Mouse (Mus musculus): Measurements from ENCODE around the gene Vps18. TPM values are rescaled to one million over a fixed set of nuclear protein-coding genes. Genes with fewer than 3 reads are reported as not detected.

Vps18 gene
- polyA plus RNA-seq, 1 experiment from 2014 or later, result 20.1 TPM

- no peak overlapping the region for H3K4me2 ChIP-seq
- H3K9me3 ChIP-seq, result no peaks in the 10 kb centered on the region
- H3K9ac ChIP-seq, result 0 out of 2 replicates have a peak overlapping the region, but pooled peaks have one; percentile 6
- no peaks in the 10 kb centered on the region for H3K27me3 ChIP-seq
- H3K4me3 ChIP-seq, result no peak overlapping the region
- no peak for ATAC-seq (ENCODE audit: insufficient number of reproducible peaks, insufficient read depth, low FRiP score, low TSS enrichment, low read depth)
- H3K27ac ChIP-seq, result no peak overlapping the region
- H3K4me1 ChIP-seq, result peaks cover 13% of the 10 kb centered on the region
- H3K36me3 ChIP-seq, result peaks cover 73% of the 10 kb centered on the region
- 92% methylated on average over 17 of the region's 17 CpGs for WGBS
These were observed 4.3 kb downstream of the Vps18 start for GRCm38 (mm10) chr2:119292852-119293251.

GRCm38 (mm10) chr2:119293311-119293710 lies 4.8 kb downstream of the Vps18 start:
- H3K4me3 ChIP-seq, result no peak overlapping the region
- H3K27me3 ChIP-seq, result no peaks in the 10 kb centered on the region
- no peak for ATAC-seq (ENCODE audit: insufficient number of reproducible peaks, insufficient read depth, low FRiP score, low TSS enrichment, low read depth)
- 95% methylated on average over 17 of the region's 17 CpGs for WGBS
- no peak overlapping the region for H3K27ac ChIP-seq
- 0 out of 2 replicates have a peak overlapping the region, but pooled peaks have one; percentile 6 for H3K9ac ChIP-seq
- peaks cover 13% of the 10 kb centered on the region for H3K4me1 ChIP-seq
- H3K4me2 ChIP-seq, result no peak overlapping the region
- H3K36me3 ChIP-seq, result peaks cover 76% of the 10 kb centered on the region
- no peaks in the 10 kb centered on the region for H3K9me3 ChIP-seq

GRCm38 (mm10) chr2:119293776-119294390 lies 5.3 kb downstream of the Vps18 start:
- no peak overlapping the region for H3K27ac ChIP-seq
- ATAC-seq (ENCODE audit: insufficient number of reproducible peaks, insufficient read depth, low FRiP score, low TSS enrichment, low read depth), result no peak
- WGBS, result 95% methylated on average over 34 of the region's 34 CpGs
- no peak overlapping the region for H3K4me3 ChIP-seq
- no peaks in the 10 kb centered on the region for H3K27me3 ChIP-seq
- H3K4me2 ChIP-seq, result no peak overlapping the region
- peaks cover 80% of the 10 kb centered on the region for H3K36me3 ChIP-seq
- no peaks in the 10 kb centered on the region for H3K9me3 ChIP-seq
- H3K9ac ChIP-seq, result no peak overlapping the region
- peaks cover 13% of the 10 kb centered on the region for H3K4me1 ChIP-seq

- H3K27me3 ChIP-seq, result no peaks in the 10 kb centered on the region
- no peak overlapping the region for H3K4me2 ChIP-seq
- peaks cover 85% of the 10 kb centered on the region for H3K36me3 ChIP-seq
- ATAC-seq (ENCODE audit: insufficient number of reproducible peaks, insufficient read depth, low FRiP score, low TSS enrichment, low read depth), result no peak
- no peak overlapping the region for H3K4me3 ChIP-seq
- H3K9ac ChIP-seq, result no peak overlapping the region
- H3K4me1 ChIP-seq, result peaks cover 10% of the 10 kb centered on the region
- no peaks in the 10 kb centered on the region for H3K9me3 ChIP-seq
- 95% methylated on average over 18 of the region's 18 CpGs for WGBS
- H3K27ac ChIP-seq, result no peak overlapping the region
These were observed 5.9 kb downstream of the Vps18 start for GRCm38 (mm10) chr2:119294411-119294810.

GRCm38 (mm10) chr2:119296756-119297155 lies 8.2 kb downstream of the Vps18 start:
- Histone ChIP-seq H3K4me1 (peaks cover 17% of the 10 kb centered on the region), H3K4me2 (no peak overlapping the region), H3K36me3 (peaks cover 81% of the 10 kb centered on the region), H3K9ac (no peak overlapping the region), H3K4me3 (no peak overlapping the region), H3K9me3 (no peaks in the 10 kb centered on the region), H3K27ac (no peak overlapping the region), H3K27me3 (no peaks in the 10 kb centered on the region)
- ATAC-seq (ENCODE audit: insufficient number of reproducible peaks, insufficient read depth, low FRiP score, low TSS enrichment, low read depth), result no peak
- WGBS, result 93% methylated on average over 12 of the region's 12 CpGs

- peaks cover 74% of the 10 kb centered on the region for H3K36me3 ChIP-seq
These were observed 9.0 kb downstream of the Vps18 start for GRCm38 (mm10) chr2:119297506-119297905.

GRCm38 (mm10) chr2:119298330-119298729 lies 9.8 kb downstream of the Vps18 start:
- H3K27me3 ChIP-seq, result no peaks in the 10 kb centered on the region
- peaks cover 24% of the 10 kb centered on the region for H3K4me1 ChIP-seq
- no peak overlapping the region for H3K4me3 ChIP-seq
- no peak overlapping the region for H3K27ac ChIP-seq
- H3K9me3 ChIP-seq, result no peaks in the 10 kb centered on the region
- no peak overlapping the region for H3K4me2 ChIP-seq
- peaks cover 65% of the 10 kb centered on the region for H3K36me3 ChIP-seq
- no peak overlapping the region for H3K9ac ChIP-seq
- WGBS, result 47% methylated on average over 5 of the region's 5 CpGs
- no peak for ATAC-seq (ENCODE audit: insufficient number of reproducible peaks, insufficient read depth, low FRiP score, low TSS enrichment, low read depth)

More at GRCm38 (mm10) chr2:119297506-119297905, 9.0 kb downstream of the Vps18 start:
- no peaks in the 10 kb centered on the region for H3K9me3 ChIP-seq
- WGBS, result 96% methylated on average over 19 of the region's 19 CpGs
- H3K27me3 ChIP-seq, result no peaks in the 10 kb centered on the region
- H3K4me1 ChIP-seq, result peaks cover 17% of the 10 kb centered on the region
- no peak overlapping the region for H3K27ac ChIP-seq
- H3K4me3 ChIP-seq, result no peak overlapping the region
- H3K9ac ChIP-seq, result no peak overlapping the region
- H3K4me2 ChIP-seq, result no peak overlapping the region
- ATAC-seq (ENCODE audit: insufficient number of reproducible peaks, insufficient read depth, low FRiP score, low TSS enrichment, low read depth), result no peak

GRCm38 (mm10) chr2:119298839-119299238 lies 10.3 kb downstream of the Vps18 start:
- no peak overlapping the region for H3K27ac ChIP-seq
- no peak overlapping the region for H3K4me3 ChIP-seq
- no peak for ATAC-seq (ENCODE audit: insufficient number of reproducible peaks, insufficient read depth, low FRiP score, low TSS enrichment, low read depth)
- 80% methylated on average over 2 of the region's 2 CpGs for WGBS
- no peaks in the 10 kb centered on the region for H3K27me3 ChIP-seq
- no peak overlapping the region for H3K4me2 ChIP-seq
- H3K4me1 ChIP-seq, result peaks cover 27% of the 10 kb centered on the region
- no peak overlapping the region for H3K9ac ChIP-seq
- peaks cover 60% of the 10 kb centered on the region for H3K36me3 ChIP-seq
- no peaks in the 10 kb centered on the region for H3K9me3 ChIP-seq

- Histone ChIP-seq H3K9me3 (no peaks in the 10 kb centered on the region), H3K27ac (0 out of 2 replicates have a peak overlapping the region, but pooled peaks have one; percentile 16), H3K36me3 (peaks cover 47% of the 10 kb centered on the region), H3K4me3 (no peak overlapping the region), H3K4me2 (peak overlapping the region; percentile 37), H3K4me1 (peaks cover 35% of the 10 kb centered on the region), H3K27me3 (no peaks in the 10 kb centered on the region), H3K9ac (peak overlapping the region; percentile 49; the same call in 1 of the 2 replicates)
- peak; percentile 63 for ATAC-seq (ENCODE audit: insufficient number of reproducible peaks, insufficient read depth, low FRiP score, low TSS enrichment, low read depth)
- 6% methylated on average over 15 of the region's 15 CpGs for WGBS
These were observed 11.7 kb downstream of the Vps18 start for GRCm38 (mm10) chr2:119299981-119300818.

- peaks cover 43% of the 10 kb centered on the region for H3K36me3 ChIP-seq
- no peaks in the 10 kb centered on the region for H3K9me3 ChIP-seq
- H3K27me3 ChIP-seq, result no peaks in the 10 kb centered on the region
- H3K4me1 ChIP-seq, result peaks cover 35% of the 10 kb centered on the region
- no peak for ATAC-seq (ENCODE audit: insufficient number of reproducible peaks, insufficient read depth, low FRiP score, low TSS enrichment, low read depth)
- 0 out of 2 replicates have a peak overlapping the region, but pooled peaks have one; percentile 16 for H3K27ac ChIP-seq
- peak overlapping the region; percentile 37; the same call in 1 of the 2 replicates for H3K4me2 ChIP-seq
- 51% methylated on average over 7 of the region's 7 CpGs for WGBS
- H3K4me3 ChIP-seq, result no peak overlapping the region
- H3K9ac ChIP-seq, result peak overlapping the region; percentile 8; the same call in 1 of the 2 replicates
These were observed 12.4 kb downstream of the Vps18 start for GRCm38 (mm10) chr2:119300819-119301493.

GRCm38 (mm10) chr2:119302876-119303275 lies 14.3 kb downstream of the Vps18 start:
- no peaks in the 10 kb centered on the region for H3K27me3 ChIP-seq
- H3K4me3 ChIP-seq, result no peak overlapping the region
- H3K9me3 ChIP-seq, result no peaks in the 10 kb centered on the region
- peak overlapping the region; percentile 5; the same call in 1 of the 2 replicates for H3K27ac ChIP-seq
- H3K9ac ChIP-seq, result no peak overlapping the region
- H3K4me1 ChIP-seq, result peaks cover 35% of the 10 kb centered on the region
- H3K4me2 ChIP-seq, result no peak overlapping the region
- WGBS, result 69% methylated on average over 6 of the region's 6 CpGs
- H3K36me3 ChIP-seq, result peaks cover 26% of the 10 kb centered on the region
- no peak for ATAC-seq (ENCODE audit: insufficient number of reproducible peaks, insufficient read depth, low FRiP score, low TSS enrichment, low read depth)

Measured in embryonic facial prominence, embryonic 13.5 days (tissue).